ENCODE assay signal across 12 mouse cellular contexts in the genomic region with DNA sequence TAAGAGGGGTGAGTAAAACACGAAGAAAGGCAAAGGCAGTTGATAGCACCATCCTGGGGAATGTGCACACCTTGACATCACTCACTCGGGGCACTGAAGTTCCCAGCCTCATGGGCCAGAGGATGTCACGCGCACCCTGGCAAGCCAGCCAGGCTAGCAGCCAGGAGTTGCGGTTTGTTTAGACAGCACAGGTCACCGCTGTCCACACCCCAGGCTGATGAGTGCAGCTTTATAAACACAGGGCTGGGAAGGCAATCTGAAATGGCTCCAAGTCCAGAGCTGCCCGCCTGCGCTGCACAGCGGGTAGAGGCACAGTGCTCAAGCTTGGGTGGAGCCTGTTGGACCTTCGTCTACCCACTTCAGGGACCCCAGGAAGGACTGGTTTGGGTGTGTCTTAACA.
DNase-seq lines count a peak whose midpoint lies in the region; ATAC-seq and TF ChIP-seq lines count a peak whose summit lies in the region.
"Had no signal": no experiment of that assay in that cellular context is flagged by ENCODE, and none has a peak within 500 bp of the region (broad histone marks: within the 10 kb centered on the region; RNA-seq: fewer than 3 reads in every experiment).

No protein-coding gene starts in this region.

- H3K27ac ChIP-seq in liver, adult 2 months (replicated peaks; ENCODE audit: insufficient read depth, low read depth, low read length), result no peak overlapping the region
- H3K27ac ChIP-seq in liver, embryonic 11.5 days (ENCODE audit: low read depth, low read length), result no peak overlapping the region
- no peak overlapping the region for H3K27ac ChIP-seq in heart, embryonic 16.5 days (ENCODE audit: low read length)
- H3K27ac ChIP-seq in liver, postnatal 0 days (ENCODE audit: low read depth), result no peak overlapping the region
- no peak overlapping the region for H3K27ac ChIP-seq in midbrain, embryonic 15.5 days
- H3K27ac ChIP-seq: limb, embryonic 13.5 days had no signal

- H3K79me2 ChIP-seq in liver, adult 2 months (ENCODE audit: control insufficient read depth, insufficient read depth, low read length), result no peaks in the 10 kb centered on the region

- no peaks in the 10 kb centered on the region for H3K9me3 ChIP-seq in liver, embryonic 11.5 days (ENCODE audit: control insufficient read depth, low read length)
- no peaks in the 10 kb centered on the region for H3K9me3 ChIP-seq in heart, embryonic 16.5 days (replicated peaks; ENCODE audit: control insufficient read depth, low read length)
- H3K9me3 ChIP-seq in liver, postnatal 0 days (ENCODE audit: low read length), result no peaks in the 10 kb centered on the region
- H3K9me3 ChIP-seq in midbrain, embryonic 15.5 days, result no peaks in the 10 kb centered on the region
- H3K9me3 ChIP-seq: limb, embryonic 13.5 days had no signal

- H3K4me2 ChIP-seq in liver, embryonic 11.5 days, result no peak overlapping the region
- H3K4me2 ChIP-seq in heart, embryonic 16.5 days (ENCODE audit: low read depth, low read length), result no peak overlapping the region
- no peak overlapping the region for H3K4me2 ChIP-seq in liver, postnatal 0 days (ENCODE audit: low read depth, low read length)
- no peak overlapping the region for H3K4me2 ChIP-seq in midbrain, embryonic 15.5 days
- H3K4me2 ChIP-seq: limb, embryonic 13.5 days had no signal

- 6% methylated on average over 10 of the region's 10 CpGs for WGBS in liver, adult 2 months
- WGBS in liver, embryonic 11.5 days, result 49% methylated on average over 10 of the region's 10 CpGs
- 26% methylated on average over 10 of the region's 10 CpGs for WGBS in heart, embryonic 16.5 days
- WGBS in liver, postnatal 0 days (ENCODE audit: insufficient replicate concordance), result 46% methylated on average over 10 of the region's 10 CpGs
- WGBS in midbrain, embryonic 15.5 days, result 75% methylated on average over 10 of the region's 10 CpGs

- ATAC-seq in liver, embryonic 11.5 days (replicated peaks; ENCODE audit: low FRiP score), result no peak
- peak; percentile 69 for ATAC-seq in heart, embryonic 16.5 days (replicated peaks; ENCODE audit: extremely low read depth, insufficient read depth, low FRiP score)
- ATAC-seq in liver, postnatal 0 days, result peak; percentile 88
- ATAC-seq in midbrain, embryonic 15.5 days (replicated peaks), result no peak
- ATAC-seq: forebrain, embryonic 14.5 days had no signal

- TF ChIP-seq EP300 in liver, postnatal 0 days (IDR thresholded peaks at IDR 0.05; ENCODE audit: low read depth), result no peak

- no peak overlapping the region for H3K9ac ChIP-seq in liver, adult 2 months (ENCODE audit: low read depth, low read length)
- H3K9ac ChIP-seq in liver, embryonic 11.5 days (ENCODE audit: low read depth, low read length), result no peak overlapping the region
- H3K9ac ChIP-seq in heart, embryonic 16.5 days (ENCODE audit: low read length), result no peak overlapping the region
- no peak overlapping the region for H3K9ac ChIP-seq in liver, postnatal 0 days (replicated peaks)
- no peak overlapping the region for H3K9ac ChIP-seq in midbrain, embryonic 15.5 days
- H3K9ac ChIP-seq: limb, embryonic 13.5 days had no signal

- no peaks in the 10 kb centered on the region for H3K36me3 ChIP-seq in liver, adult 2 months (ENCODE audit: control insufficient read depth, insufficient read depth, low read length)
- no peaks in the 10 kb centered on the region for H3K36me3 ChIP-seq in liver, embryonic 11.5 days (ENCODE audit: control insufficient read depth, insufficient read depth, low read length)
- no peaks in the 10 kb centered on the region for H3K36me3 ChIP-seq in heart, embryonic 16.5 days (ENCODE audit: control insufficient read depth, insufficient read depth)
- no peaks in the 10 kb centered on the region for H3K36me3 ChIP-seq in liver, postnatal 0 days (replicated peaks; ENCODE audit: insufficient read depth, low read length)
- no peaks in the 10 kb centered on the region for H3K36me3 ChIP-seq in midbrain, embryonic 15.5 days (replicated peaks)
- H3K36me3 ChIP-seq: limb, embryonic 13.5 days had no signal

- TF ChIP-seq POLR2A in liver, adult 2 months (IDR thresholded peaks at IDR 0.05; ENCODE audit: extremely low read depth, insufficient read depth, low read length), result no peak

- no peak for TF ChIP-seq CTCF in liver, adult 2 months (IDR thresholded peaks at IDR 0.05; ENCODE audit: low read depth, low read length)
- TF ChIP-seq CTCF in liver, postnatal 0 days (IDR thresholded peaks at IDR 0.05; ENCODE audit: low read depth), result no peak

- no peaks in the 10 kb centered on the region for H3K27me3 ChIP-seq in liver, adult 2 months (ENCODE audit: control insufficient read depth, insufficient read depth, low read length)
- peaks cover 8% of the 10 kb centered on the region for H3K27me3 ChIP-seq in liver, embryonic 11.5 days (replicated peaks; ENCODE audit: control insufficient read depth, insufficient read depth, low read length)
- H3K27me3 ChIP-seq in heart, embryonic 16.5 days (ENCODE audit: control insufficient read depth, insufficient read depth, low read length), result peaks cover 9% of the 10 kb centered on the region; the same call in 1 of the 2 replicates
- H3K27me3 ChIP-seq in liver, postnatal 0 days (ENCODE audit: insufficient read depth, low read length), result no peaks in the 10 kb centered on the region
- H3K27me3 ChIP-seq in midbrain, embryonic 15.5 days (replicated peaks), result no peaks in the 10 kb centered on the region

- DNase-seq in liver, adult 2 months (ENCODE audit: extremely low read depth, low read depth, low spot score), result peak; percentile 85
- DNase-seq in liver, embryonic 11.5 days (ENCODE audit: low spot score), result no peak
- peak; percentile 62 for DNase-seq in liver, postnatal 0 days
- DNase-seq in urinary bladder, postnatal 14 days (ENCODE audit: low spot score), result peak; percentile 40
- no peak for DNase-seq in cerebellum, adult 18-20 months
- no peak for DNase-seq in cerebellum, postnatal 10 days
- DNase-seq: right cerebral cortex, postnatal 4 days; thymus, postnatal 36 days had no signal

- no peak overlapping the region for H3K4me3 ChIP-seq in liver, adult 2 months (ENCODE audit: insufficient read depth, low read depth, low read length)
- no peak overlapping the region for H3K4me3 ChIP-seq in liver, embryonic 11.5 days (ENCODE audit: low read depth, low read length)
- H3K4me3 ChIP-seq in heart, embryonic 16.5 days (ENCODE audit: low read length), result no peak overlapping the region
- H3K4me3 ChIP-seq in liver, postnatal 0 days (ENCODE audit: low read depth, low read length), result no peak overlapping the region
- no peak overlapping the region for H3K4me3 ChIP-seq in midbrain, embryonic 15.5 days
- H3K4me3 ChIP-seq: limb, embryonic 13.5 days had no signal

- 0 out of 2 replicates have a peak, but pooled peaks cover 1% of the 10 kb centered on the region for H3K4me1 ChIP-seq in liver, adult 2 months (ENCODE audit: control insufficient read depth, insufficient read depth, low read length)
- H3K4me1 ChIP-seq in liver, embryonic 11.5 days (replicated peaks; ENCODE audit: control insufficient read depth, insufficient read depth, low read length), result no peaks in the 10 kb centered on the region
- H3K4me1 ChIP-seq in heart, embryonic 16.5 days (ENCODE audit: control insufficient read depth, insufficient read depth, low read length), result peaks cover 6% of the 10 kb centered on the region; the same call in 1 of the 2 replicates
- H3K4me1 ChIP-seq in liver, postnatal 0 days (ENCODE audit: insufficient read depth), result no peaks in the 10 kb centered on the region
- peaks cover 3% of the 10 kb centered on the region; the same call in 1 of the 2 replicates for H3K4me1 ChIP-seq in midbrain, embryonic 15.5 days
- H3K4me1 ChIP-seq: limb, embryonic 13.5 days had no signal

Comparison
In these comparisons a context has a peak if more than half of its experiments do, and no peak if none do; other contexts are left out.
1. DNase-seq: peak in liver, adult 2 months (single experiment), liver, postnatal 0 days (single experiment) and urinary bladder, postnatal 14 days (single experiment); none in liver, embryonic 11.5 days (single experiment), cerebellum, adult 18-20 months (0 of 2) and cerebellum, postnatal 10 days (0 of 2).
2. ATAC-seq: peak in heart, embryonic 16.5 days (single experiment) and liver, postnatal 0 days (single experiment); none in liver, embryonic 11.5 days (single experiment) and midbrain, embryonic 15.5 days (single experiment).